Mouse (Mus musculus): Measurements from ENCODE around the gene Kcnj13. TPM values are rescaled to one million over a fixed set of nuclear protein-coding genes. Genes with fewer than 3 reads are reported as not detected.

Kcnj13 gene
- polyA plus RNA-seq (2014; fragmentation: Nextera tagmentation; extraction: Ambion mirVana) = 0.32 and 1.6 TPM in 2 replicates

DNA sequence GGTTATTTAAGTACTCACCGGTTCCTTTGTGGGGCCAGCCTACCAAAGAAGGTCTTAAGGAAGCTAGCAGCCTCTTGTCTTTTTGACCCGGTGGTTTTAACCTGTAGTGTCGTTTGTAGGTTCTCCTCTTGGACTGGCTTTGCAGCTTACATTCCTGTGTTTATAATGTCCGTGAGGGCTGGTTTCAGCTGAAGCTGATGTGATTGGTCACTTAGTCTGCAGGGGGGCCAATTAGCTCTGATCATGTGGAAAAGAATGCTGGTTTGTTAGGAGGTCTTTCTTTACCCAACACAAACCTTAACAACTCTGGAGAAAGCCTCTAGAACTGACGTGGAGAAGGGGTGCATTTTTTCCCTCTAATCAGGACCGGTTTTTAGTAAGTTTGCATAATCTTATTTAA is at the start of gene Kcnj13:
TSS of gene Kcnj13 (minus strand) at position 136 of the 400 bp plus-strand sequence.
- DNase-seq (ENCODE audit: low spot score) (no peak), ATAC-seq (replicated peaks; ENCODE audit: low FRiP score) (no peak)
- Histone ChIP-seq H3K36me3 (ENCODE audit: control insufficient read depth, insufficient read depth, low read length) (no peaks in the 10 kb centered on the region), H3K9me3 (ENCODE audit: control insufficient read depth, low read length) (no peaks in the 10 kb centered on the region), H3K27ac (ENCODE audit: low read depth, low read length) (no peak within 1 kb of the TSS), H3K4me3 (ENCODE audit: low read depth, low read length) (no peak within 1 kb of the TSS), H3K27me3 (replicated peaks; ENCODE audit: control insufficient read depth, insufficient read depth, low read length) (no peaks in the 10 kb centered on the region), H3K4me2 (no peak within 1 kb of the TSS), H3K4me1 (replicated peaks; ENCODE audit: control insufficient read depth, insufficient read depth, low read length) (no peaks in the 10 kb centered on the region), H3K9ac (ENCODE audit: low read depth, low read length) (no peak within 1 kb of the TSS)
- WGBS = 73% methylated on average over 6 of the region's 6 CpGs

- Histone ChIP-seq H3K27ac (ENCODE audit: low read depth, low read length) (no peak overlapping the region), H3K9ac (ENCODE audit: low read depth, low read length) (no peak overlapping the region), H3K4me3 (ENCODE audit: low read depth, low read length) (no peak overlapping the region), H3K27me3 (replicated peaks; ENCODE audit: control insufficient read depth, insufficient read depth, low read length) (no peaks in the 10 kb centered on the region), H3K36me3 (ENCODE audit: control insufficient read depth, insufficient read depth, low read length) (peaks cover 31% of the 10 kb centered on the region), H3K4me1 (replicated peaks; ENCODE audit: control insufficient read depth, insufficient read depth, low read length) (no peaks in the 10 kb centered on the region), H3K4me2 (no peak overlapping the region), H3K9me3 (ENCODE audit: control insufficient read depth, low read length) (no peaks in the 10 kb centered on the region)
- ATAC-seq (replicated peaks; ENCODE audit: low FRiP score) (no peak), DNase-seq (ENCODE audit: low spot score) (no peak)
- 76% methylated on average over 6 of the region's 6 CpGs for WGBS
Measured at GRCm38 (mm10) chr1:87436583-87436982, 42.1 kb upstream of the Kcnj13 start.

GRCm38 (mm10) chr1:87435125-87435524 is 40.6 kb upstream of the Kcnj13 start:
- H3K4me3 ChIP-seq (ENCODE audit: low read depth, low read length) = no peak overlapping the region
- H3K27me3 ChIP-seq (replicated peaks; ENCODE audit: control insufficient read depth, insufficient read depth, low read length) = no peaks in the 10 kb centered on the region
- H3K27ac ChIP-seq (ENCODE audit: low read depth, low read length) = no peak overlapping the region
- no peak overlapping the region for H3K9ac ChIP-seq (ENCODE audit: low read depth, low read length)
- H3K4me1 ChIP-seq (replicated peaks; ENCODE audit: control insufficient read depth, insufficient read depth, low read length) = no peaks in the 10 kb centered on the region
- ATAC-seq (replicated peaks; ENCODE audit: low FRiP score) = no peak
- WGBS = 95% methylated on average over 2 of the region's 2 CpGs
- DNase-seq (ENCODE audit: low spot score) = no peak
- no peak overlapping the region for H3K4me2 ChIP-seq
- peaks cover 26% of the 10 kb centered on the region for H3K36me3 ChIP-seq (ENCODE audit: control insufficient read depth, insufficient read depth, low read length)
- H3K9me3 ChIP-seq (ENCODE audit: control insufficient read depth, low read length) = no peaks in the 10 kb centered on the region

GRCm38 (mm10) chr1:87418733-87419132 is 24.2 kb upstream of the Kcnj13 start:
- Histone ChIP-seq H3K4me3 (ENCODE audit: low read depth, low read length) (no peak overlapping the region), H3K27me3 (replicated peaks; ENCODE audit: control insufficient read depth, insufficient read depth, low read length) (no peaks in the 10 kb centered on the region), H3K4me2 (no peak overlapping the region), H3K9me3 (ENCODE audit: control insufficient read depth, low read length) (no peaks in the 10 kb centered on the region), H3K36me3 (ENCODE audit: control insufficient read depth, insufficient read depth, low read length) (peaks cover 20% of the 10 kb centered on the region; the same call in 1 of the 2 replicates), H3K4me1 (replicated peaks; ENCODE audit: control insufficient read depth, insufficient read depth, low read length) (no peaks in the 10 kb centered on the region), H3K27ac (ENCODE audit: low read depth, low read length) (no peak overlapping the region), H3K9ac (ENCODE audit: low read depth, low read length) (no peak overlapping the region)
- no peak for ATAC-seq (replicated peaks; ENCODE audit: low FRiP score)
- DNase-seq (ENCODE audit: low spot score) = no peak
- WGBS = 86% methylated on average over 4 of the region's 4 CpGs

DNA sequence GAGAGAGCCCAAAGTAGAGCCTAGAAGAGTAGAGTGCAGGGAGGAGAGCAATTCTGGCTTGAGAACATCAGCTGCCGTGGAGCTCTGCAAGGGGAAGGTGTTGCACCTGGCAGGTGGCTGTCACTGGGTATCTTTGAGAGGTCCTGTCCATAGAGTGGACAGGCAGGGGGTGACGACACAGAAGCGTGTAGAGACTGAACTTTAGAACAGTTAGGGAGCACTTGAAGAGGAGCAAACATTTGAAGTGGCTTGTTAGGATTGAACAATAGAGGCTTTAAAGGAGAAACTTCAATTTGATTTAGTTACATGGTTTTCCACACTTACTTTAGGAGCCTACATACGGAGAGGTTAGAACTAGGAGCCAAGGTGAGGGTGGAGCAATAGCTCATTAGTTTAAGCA is 14.9 kb upstream of the Kcnj13 start:
- ATAC-seq (replicated peaks; ENCODE audit: low FRiP score) (no peak), DNase-seq (ENCODE audit: low spot score) (no peak)
- no peak overlapping the region for H3K9ac ChIP-seq (ENCODE audit: low read depth, low read length)
- H3K4me1 ChIP-seq (replicated peaks; ENCODE audit: control insufficient read depth, insufficient read depth, low read length) = no peaks in the 10 kb centered on the region
- no peaks in the 10 kb centered on the region for H3K9me3 ChIP-seq (ENCODE audit: control insufficient read depth, low read length)
- no peak overlapping the region for H3K4me2 ChIP-seq
- H3K27me3 ChIP-seq (replicated peaks; ENCODE audit: control insufficient read depth, insufficient read depth, low read length) = no peaks in the 10 kb centered on the region
- peaks cover 12% of the 10 kb centered on the region; the same call in 1 of the 2 replicates for H3K36me3 ChIP-seq (ENCODE audit: control insufficient read depth, insufficient read depth, low read length)
- H3K4me3 ChIP-seq (ENCODE audit: low read depth, low read length) = no peak overlapping the region
- WGBS = 94% methylated on average over 4 of the region's 4 CpGs
- H3K27ac ChIP-seq (ENCODE audit: low read depth, low read length) = no peak overlapping the region

DNA sequence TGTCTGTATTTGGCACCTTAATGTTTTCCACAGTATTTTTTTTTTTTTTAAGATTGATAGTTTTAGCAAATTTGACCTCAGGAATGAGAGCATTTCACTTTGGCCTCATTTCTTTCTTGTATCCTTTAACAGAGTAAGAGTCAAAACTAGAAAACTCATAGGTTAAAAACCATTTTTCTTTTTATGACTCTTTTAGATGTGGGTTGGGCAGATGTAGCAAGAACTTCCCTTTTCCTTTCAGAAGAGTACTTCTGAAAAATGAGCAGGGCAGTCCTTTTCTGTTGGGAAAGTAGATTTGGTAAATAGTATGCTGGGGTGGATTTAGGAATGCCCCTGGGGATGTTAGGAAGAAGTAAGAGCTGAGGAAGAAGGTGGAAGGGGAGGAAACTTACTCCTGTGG is 11.5 kb upstream of the Kcnj13 start:
- Histone ChIP-seq H3K9me3 (ENCODE audit: control insufficient read depth, low read length) (no peaks in the 10 kb centered on the region), H3K9ac (ENCODE audit: low read depth, low read length) (no peak overlapping the region), H3K4me2 (no peak overlapping the region), H3K27me3 (replicated peaks; ENCODE audit: control insufficient read depth, insufficient read depth, low read length) (no peaks in the 10 kb centered on the region), H3K4me3 (ENCODE audit: low read depth, low read length) (no peak overlapping the region), H3K4me1 (replicated peaks; ENCODE audit: control insufficient read depth, insufficient read depth, low read length) (no peaks in the 10 kb centered on the region), H3K36me3 (ENCODE audit: control insufficient read depth, insufficient read depth, low read length) (peaks cover 7% of the 10 kb centered on the region; the same call in 1 of the 2 replicates), H3K27ac (ENCODE audit: low read depth, low read length) (no peak overlapping the region)
- ATAC-seq (replicated peaks; ENCODE audit: low FRiP score) (no peak), DNase-seq (ENCODE audit: low spot score) (no peak)

DNA sequence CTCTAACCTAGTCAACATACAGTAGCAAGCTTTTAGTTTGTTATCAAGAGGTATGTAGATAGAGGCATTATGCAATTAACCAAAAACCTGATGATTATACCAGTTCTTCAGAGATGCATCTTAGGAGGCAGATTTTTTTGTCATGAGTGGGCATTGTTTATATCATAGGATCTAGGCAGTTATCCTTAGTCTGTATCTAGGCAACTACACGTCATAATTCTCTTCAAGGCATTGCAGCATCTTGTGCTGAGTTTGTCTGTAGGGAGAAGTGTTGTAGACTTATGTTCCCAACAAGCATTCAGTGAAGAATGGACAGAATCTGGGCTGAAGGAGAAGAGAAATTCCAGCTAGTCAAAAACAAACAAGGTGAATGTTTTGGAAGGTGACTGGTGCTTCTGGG is 10.2 kb upstream of the Kcnj13 start:
- H3K9me3 ChIP-seq (ENCODE audit: control insufficient read depth, low read length) = no peaks in the 10 kb centered on the region
- H3K27me3 ChIP-seq (replicated peaks; ENCODE audit: control insufficient read depth, insufficient read depth, low read length) = no peaks in the 10 kb centered on the region
- H3K4me1 ChIP-seq (replicated peaks; ENCODE audit: control insufficient read depth, insufficient read depth, low read length) = no peaks in the 10 kb centered on the region
- DNase-seq (ENCODE audit: low spot score) = no peak
- H3K27ac ChIP-seq (ENCODE audit: low read depth, low read length) = no peak overlapping the region
- no peak overlapping the region for H3K4me2 ChIP-seq
- 85% methylated on average over 1 of the region's 1 CpGs for WGBS
- no peak for ATAC-seq (replicated peaks; ENCODE audit: low FRiP score)
- peaks cover 5% of the 10 kb centered on the region; the same call in 1 of the 2 replicates for H3K36me3 ChIP-seq (ENCODE audit: control insufficient read depth, insufficient read depth, low read length)
- H3K9ac ChIP-seq (ENCODE audit: low read depth, low read length) = no peak overlapping the region
- H3K4me3 ChIP-seq (ENCODE audit: low read depth, low read length) = no peak overlapping the region

GRCm38 (mm10) chr1:87396923-87397586 is 2.5 kb upstream of the Kcnj13 start:
- WGBS = 91% methylated on average over 7 of the region's 7 CpGs
- no peak overlapping the region for H3K4me3 ChIP-seq (ENCODE audit: low read depth, low read length)
- ATAC-seq (replicated peaks; ENCODE audit: low FRiP score) = no peak
- no peak overlapping the region for H3K9ac ChIP-seq (ENCODE audit: low read depth, low read length)
- no peaks in the 10 kb centered on the region for H3K36me3 ChIP-seq (ENCODE audit: control insufficient read depth, insufficient read depth, low read length)
- no peak for DNase-seq (ENCODE audit: low spot score)
- H3K4me2 ChIP-seq = no peak overlapping the region
- no peaks in the 10 kb centered on the region for H3K27me3 ChIP-seq (replicated peaks; ENCODE audit: control insufficient read depth, insufficient read depth, low read length)
- no peaks in the 10 kb centered on the region for H3K4me1 ChIP-seq (replicated peaks; ENCODE audit: control insufficient read depth, insufficient read depth, low read length)
- H3K9me3 ChIP-seq (ENCODE audit: control insufficient read depth, low read length) = no peaks in the 10 kb centered on the region
- H3K27ac ChIP-seq (ENCODE audit: low read depth, low read length) = no peak overlapping the region

DNA sequence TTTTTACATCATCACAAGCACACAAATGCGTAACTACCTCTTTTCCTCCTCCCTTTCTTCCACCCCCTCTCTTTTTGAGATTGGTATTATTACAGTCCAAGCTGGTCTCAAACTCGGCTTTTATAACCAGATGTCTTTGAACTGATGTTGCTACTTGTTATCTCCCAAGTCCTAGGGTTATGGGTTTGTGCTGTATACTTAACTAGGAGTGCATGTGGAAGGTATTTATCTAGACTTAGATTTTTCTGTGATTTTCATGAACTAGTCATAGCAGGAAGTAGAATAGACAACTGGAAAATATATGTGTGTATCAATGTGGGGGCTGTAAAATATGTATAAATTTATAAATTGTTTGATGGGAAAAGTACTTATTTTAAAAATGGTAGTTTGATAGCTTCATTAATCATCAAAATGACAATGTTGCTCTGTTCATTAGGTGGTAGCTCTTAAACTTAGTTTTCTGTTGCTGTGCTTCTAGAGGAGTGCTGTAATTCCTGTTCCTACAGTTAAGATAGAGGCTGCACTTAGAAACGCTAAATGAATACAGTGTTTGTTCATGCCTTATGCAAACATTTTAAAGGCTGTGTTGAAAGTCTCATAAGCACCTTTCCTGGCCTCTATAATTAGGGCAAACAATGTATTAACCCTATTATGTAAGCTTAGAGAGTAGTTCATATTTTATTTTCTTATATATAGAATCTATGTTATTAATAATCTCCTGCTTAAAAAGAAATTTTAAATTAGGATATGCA is 909 bp downstream of the Kcnj13 start:
- no peak overlapping the region for H3K4me2 ChIP-seq
- H3K4me1 ChIP-seq (replicated peaks; ENCODE audit: control insufficient read depth, insufficient read depth, low read length) = no peaks in the 10 kb centered on the region
- no peak for DNase-seq (ENCODE audit: low spot score)
- H3K27ac ChIP-seq (ENCODE audit: low read depth, low read length) = no peak overlapping the region
- H3K36me3 ChIP-seq (ENCODE audit: control insufficient read depth, insufficient read depth, low read length) = peaks cover 3% of the 10 kb centered on the region; the same call in 1 of the 2 replicates
- WGBS = 76% methylated on average over 3 of the region's 3 CpGs
- H3K4me3 ChIP-seq (ENCODE audit: low read depth, low read length) = no peak overlapping the region
- no peaks in the 10 kb centered on the region for H3K9me3 ChIP-seq (ENCODE audit: control insufficient read depth, low read length)
- no peaks in the 10 kb centered on the region for H3K27me3 ChIP-seq (replicated peaks; ENCODE audit: control insufficient read depth, insufficient read depth, low read length)
- H3K9ac ChIP-seq (ENCODE audit: low read depth, low read length) = no peak overlapping the region
- no peak for ATAC-seq (replicated peaks; ENCODE audit: low FRiP score)

Measured in liver, embryonic 11.5 days (tissue).